Mouse (Mus musculus) R1 (cell line): ENCODE results near the gene Nlrx1.
"Not testable (repeated sequence)": the region's sequence is repeated elsewhere in the genome, so short reads cannot be mapped to it uniquely, and the experiment has no call there.

ENCODE experiments used
- DNase-seq: peaks from one replicate; pipeline ENCODE4 v3.0.0-alpha.2; 2018; ENCODE audit warnings: low read depth, low spot score

Nlrx1 gene

DNA sequence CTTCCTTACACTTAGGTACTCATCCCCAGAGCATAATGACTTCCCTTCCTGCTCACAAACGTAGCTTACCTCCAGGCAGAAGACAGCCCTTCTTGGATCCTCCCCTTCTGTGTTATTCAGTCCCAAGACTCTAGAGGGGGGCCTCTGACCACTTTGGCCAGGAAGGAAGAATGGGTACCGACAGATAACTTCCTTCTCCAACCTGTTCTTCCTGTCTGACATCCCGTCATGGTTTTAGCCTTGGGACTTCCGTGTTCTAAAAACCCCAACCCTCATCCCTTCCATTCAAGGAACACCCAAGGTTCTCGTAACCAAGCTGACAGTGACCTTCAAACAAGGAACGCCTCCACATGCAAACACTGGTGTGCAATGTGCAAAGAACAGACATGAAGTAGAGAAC lies at the start of gene Nlrx1:
Gene Nlrx1 (minus strand): TSS at position 168 of the 400 bp plus-strand sequence.
- peak; percentile 47 for DNase-seq

DNA sequence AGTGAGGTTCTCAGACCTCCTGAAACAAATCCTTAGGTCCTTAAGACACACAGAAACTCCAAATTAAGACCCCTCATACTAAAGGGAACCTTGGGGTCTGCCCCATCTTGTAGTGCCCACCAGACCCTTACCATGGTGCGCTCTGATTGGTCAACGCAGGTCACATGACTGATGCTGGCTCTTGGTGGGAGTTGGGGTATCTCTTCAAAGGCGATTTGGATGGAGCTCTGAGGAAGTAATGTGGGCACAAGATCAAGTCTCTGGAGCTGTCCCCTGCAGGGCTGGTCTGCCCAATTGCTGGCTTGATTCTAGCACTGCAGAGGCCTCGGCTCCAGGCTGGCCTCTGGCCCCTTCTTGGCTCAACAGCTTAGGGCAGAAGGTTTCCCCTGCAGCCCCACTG lies 49.1 kb upstream of the Nlrx1 start:
- no peak for DNase-seq

DNA sequence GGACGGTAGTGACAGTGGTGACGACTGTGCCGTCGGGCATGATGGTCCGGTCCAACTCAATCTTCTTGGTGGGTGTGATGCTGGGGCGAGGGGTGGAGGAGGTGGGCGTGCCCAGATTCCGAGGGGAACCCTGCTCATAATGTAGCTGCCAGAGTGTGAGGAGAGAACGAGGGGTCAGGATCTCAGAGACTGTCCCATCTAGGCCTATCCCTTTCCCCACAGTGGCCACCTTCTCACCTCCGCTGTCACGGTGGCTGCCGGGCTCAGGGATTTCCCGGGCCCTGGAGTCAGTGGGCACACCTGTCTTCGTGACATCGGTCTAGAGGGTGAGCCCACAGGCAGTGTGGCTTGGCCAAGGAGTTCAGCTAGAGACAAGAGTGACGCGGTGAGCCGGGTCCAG lies 46.5 kb upstream of the Nlrx1 start:
- no peak for DNase-seq

DNA sequence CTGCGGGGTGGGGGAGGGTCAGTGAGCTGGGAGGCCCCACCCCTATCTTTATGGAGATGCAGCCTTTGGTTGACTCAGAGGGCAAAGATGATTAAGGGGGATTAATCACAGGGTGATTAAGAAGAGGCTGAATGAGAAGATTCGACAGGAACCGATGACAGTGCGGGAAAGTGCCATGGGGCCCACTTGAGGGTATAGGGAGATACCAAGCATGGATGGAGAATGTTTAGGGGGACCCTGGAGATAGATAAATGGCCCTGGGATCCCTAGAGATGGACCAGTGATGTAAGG lies 45.8 kb upstream of the Nlrx1 start:
- no peak for DNase-seq

DNA sequence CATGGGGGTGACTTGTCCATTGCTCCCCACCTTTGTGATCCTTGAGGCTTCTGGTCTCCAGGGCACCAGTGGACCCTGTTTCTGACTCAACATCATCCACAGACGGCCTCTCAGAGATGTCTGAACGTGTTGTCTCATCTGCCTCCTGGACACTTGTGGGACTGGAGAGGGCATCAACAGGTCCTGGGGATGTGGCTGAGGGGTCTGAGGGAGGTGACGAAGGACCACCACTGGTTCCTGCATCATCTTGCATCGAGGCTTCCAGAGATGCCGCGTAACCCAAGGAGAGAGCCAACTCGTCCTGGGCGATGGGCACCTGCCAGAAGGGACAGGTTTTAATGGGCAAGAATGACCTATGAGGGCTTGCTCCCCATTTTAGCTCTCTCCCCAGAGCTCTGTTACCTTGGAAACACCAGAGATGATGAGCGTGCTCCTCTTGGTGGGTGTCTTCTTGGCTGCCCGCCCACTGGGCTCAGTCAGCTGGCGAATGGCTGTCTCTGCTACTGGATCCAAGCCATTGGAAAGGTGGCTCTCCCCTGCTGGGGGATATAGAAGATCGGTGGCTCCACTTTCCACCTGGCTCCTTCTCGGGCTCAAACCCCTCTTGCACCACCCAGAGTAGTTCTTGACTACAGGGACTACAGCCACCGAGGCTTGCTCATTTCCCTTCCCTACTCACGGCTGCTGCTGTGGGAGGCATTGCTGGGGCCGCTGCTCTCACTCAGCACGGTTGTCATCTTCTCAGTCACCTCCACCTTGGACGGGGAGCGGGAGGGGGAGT lies 45.3 kb upstream of the Nlrx1 start:
- DNase-seq: no peak

DNA sequence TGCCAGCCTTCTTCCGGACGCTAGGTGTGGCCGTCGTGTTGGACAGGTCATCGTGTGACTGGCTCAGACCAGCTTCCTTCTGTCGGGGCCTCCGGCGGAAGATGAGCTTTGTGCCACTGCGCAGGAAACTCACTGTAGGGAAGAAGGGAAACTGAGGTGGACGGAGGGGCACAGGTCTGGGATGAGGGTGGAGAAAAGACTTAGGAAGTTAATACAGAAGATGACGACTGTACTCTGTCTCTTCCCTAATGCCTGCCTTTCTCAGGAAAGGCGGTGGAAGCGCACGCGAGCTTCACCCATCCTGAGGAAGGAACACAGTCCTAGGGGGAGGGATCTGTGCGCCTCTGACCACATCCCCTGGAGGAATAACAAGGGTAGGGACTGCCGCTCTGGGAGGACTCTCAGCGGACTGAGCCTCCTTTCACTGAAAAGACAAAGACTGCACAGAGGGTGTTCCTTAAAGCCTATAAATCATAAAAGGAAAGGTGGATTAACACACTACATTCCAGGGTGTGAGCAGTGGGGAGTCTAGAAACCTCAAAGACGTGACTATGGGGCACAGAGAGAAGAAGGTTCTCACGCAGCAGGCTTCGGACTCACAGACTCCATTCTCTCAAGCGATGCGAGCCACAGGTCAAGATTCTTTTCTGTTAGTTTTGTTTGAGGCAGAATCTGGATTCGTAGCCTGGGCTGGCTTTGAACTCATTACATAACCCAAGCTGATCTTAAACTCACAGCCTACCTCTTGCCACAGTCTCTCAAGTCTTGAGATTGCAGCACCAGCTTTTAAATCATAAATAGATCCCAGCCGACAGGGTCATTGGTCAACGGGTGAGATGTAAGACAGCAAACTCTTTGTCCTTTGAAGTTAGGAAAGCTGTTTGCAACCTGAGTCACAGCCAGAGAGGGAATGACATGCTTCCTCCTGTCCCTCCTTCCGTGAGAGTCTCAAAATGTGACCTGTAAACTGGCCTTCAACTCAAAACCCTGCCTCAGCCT lies 43.0 kb upstream of the Nlrx1 start:
- peak; percentile 98 for DNase-seq

DNA sequence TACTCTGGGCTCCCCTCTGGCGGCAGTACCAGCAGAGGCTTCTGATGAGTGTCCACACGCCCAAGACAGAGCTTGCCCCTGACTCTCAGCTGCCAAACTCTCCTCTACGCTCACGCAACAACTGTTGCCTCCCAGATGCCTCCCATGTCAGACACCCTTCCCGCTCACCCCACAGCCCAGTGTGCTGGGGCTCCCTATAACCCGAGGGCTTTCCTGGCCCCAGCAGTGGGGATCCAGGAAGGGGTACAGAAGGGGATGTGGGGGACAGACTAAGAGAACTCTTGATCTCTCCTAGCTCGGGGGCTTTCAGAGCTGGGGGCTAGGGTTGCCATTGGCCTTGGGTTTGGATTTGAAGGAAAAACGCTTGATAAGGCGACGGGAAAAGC lies 42.3 kb upstream of the Nlrx1 start:
- DNase-seq: no peak

DNA sequence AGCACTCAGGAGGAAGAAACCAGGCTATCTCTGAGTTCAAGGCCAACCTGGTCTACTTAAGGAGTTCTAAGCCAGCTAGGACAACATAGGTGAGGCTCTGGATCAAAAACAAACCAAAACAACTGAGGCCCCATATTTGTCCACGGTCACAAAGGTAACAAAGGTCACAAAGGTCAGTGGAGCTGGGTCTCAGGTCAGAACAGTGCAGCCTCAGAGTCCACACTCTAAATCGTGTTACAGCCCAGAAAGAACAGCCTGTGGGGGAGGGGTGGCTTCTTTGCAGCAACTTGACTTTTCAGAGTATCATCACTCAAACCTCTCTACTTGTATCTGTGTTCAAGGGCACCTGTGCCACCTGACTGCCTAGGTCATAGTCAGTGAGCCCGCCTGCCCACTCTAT lies 41.4 kb upstream of the Nlrx1 start:
- no peak for DNase-seq

DNA sequence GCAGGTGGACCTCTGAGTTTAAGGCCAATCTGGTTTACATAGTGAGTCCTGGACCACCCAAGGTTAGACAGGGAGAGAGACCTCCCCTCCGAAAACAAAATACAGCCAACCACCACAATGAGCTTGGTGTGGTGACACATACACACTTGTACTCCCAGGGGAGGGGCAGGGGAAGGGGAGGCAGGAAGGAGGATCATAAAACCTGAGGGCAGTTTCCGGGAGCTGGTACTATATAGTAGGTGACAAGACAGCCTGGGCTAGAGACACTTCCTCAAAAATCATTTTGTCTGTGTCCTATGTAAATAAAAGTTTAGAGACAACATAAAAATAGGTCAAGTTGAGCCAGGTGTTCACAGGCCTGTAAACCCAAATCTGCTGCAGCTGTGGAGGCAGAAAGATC lies 38.8 kb upstream of the Nlrx1 start:
- DNase-seq: no peak

DNA sequence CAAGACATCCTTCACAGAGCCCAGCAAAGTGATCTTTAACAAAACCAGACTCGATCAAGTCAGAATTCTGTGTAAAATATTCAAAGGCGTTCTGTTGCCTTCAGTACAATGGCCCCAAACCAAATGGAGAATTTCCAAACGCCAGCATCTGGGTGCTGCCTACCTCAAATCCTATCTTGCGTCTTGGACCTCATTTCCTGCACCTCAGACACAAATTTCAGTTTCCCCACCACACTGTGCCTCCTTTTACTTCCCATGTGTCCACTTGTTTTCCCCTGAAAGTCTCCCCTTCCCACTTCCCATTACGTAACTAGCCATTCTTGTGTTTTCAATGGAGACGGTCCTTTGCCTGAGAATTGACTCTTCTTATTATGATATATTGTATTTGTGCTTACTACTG lies 38.1 kb upstream of the Nlrx1 start:
- DNase-seq: no peak

DNA sequence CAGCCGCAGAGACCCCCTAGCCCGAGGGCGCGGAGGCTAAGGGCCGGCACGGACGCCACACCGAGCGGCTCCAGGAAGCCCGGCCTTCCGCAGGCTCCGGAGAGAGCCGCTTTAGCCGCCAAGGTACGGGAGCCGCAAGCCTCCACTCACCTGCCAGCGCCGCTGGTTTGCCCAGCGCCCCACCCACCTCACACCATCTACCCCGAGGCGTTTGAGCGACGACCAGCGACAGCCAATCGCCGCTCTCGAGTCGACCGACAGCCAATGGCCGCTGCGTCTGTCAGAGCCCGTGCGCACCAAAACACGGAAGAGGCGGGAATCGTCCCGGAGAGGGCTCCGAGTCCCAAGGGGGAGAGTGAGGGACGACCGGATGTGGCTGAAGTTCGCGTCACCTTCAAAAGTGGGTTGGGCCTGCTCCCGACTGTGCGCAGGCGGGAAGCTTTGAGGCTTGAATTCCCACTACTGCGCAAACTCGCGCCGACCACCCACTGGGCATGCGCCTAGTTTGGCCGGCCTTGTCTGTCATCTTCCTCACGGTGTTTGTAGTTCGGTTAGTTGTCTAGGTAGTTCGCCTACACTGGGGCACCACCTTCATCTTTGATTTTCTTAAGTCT lies 37.2 kb upstream of the Nlrx1 start, which contains the start of gene Hinfp:
Gene Hinfp (minus strand): TSS at position 206 of the 614 bp plus-strand sequence.
- peak; percentile 100 for DNase-seq

DNA sequence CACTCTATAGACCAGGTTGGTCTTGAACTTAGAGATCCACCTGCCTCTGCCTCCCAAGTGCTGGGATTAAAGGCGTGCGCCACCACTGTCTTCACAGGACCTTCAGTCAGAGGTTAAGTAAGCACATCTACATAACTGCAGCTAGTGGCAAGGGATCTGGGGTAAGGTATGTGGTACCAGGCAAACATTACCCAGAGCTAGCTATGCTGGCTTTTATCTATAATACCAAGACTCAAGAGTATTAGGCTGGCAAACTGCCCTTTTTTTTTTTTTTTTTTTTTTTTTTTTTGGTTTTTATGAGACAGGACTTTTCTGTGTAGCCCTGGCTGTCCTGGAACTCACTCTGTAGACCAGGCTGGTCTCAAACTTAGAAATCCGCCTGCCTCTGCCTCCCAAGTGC lies 31.6 kb upstream of the Nlrx1 start:
- not testable (repeated sequence) for DNase-seq

DNA sequence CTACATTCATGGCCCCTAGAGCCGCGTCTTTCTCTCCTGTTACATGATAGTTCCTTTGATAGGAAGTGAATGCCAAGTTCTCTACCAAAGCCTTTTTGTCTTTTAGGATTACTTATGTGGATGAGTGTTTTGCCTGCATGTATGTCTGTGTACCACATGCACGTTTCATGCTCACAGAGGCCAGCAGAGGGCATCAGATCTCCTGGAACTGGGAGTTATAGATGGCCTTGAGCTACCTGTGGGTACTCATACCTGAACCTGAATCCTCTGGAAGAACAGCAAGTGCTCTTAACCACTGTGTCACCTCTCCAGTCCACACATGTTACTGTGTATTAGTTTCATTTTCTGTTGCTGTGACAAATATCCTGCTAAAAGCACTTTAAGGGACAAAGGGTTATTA lies 24.1 kb upstream of the Nlrx1 start:
- peak; percentile 58 for DNase-seq

DNA sequence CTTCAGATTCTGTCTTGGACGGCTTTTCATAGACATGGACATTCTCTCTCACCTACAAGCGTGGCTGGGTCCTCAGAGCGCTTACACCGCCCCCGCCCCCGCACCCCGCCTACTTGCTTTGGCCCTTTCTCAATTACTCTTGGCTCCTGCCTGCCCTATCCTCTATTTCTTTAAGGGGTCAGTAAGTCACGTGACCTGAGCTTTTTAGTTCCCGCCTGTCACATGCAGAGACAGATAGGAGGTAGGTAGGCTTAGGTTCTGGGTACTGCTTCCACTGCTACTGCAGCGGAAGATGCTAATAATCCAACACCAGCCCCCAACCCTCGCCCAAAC lies 20.5 kb upstream of the Nlrx1 start:
- no peak for DNase-seq

DNA sequence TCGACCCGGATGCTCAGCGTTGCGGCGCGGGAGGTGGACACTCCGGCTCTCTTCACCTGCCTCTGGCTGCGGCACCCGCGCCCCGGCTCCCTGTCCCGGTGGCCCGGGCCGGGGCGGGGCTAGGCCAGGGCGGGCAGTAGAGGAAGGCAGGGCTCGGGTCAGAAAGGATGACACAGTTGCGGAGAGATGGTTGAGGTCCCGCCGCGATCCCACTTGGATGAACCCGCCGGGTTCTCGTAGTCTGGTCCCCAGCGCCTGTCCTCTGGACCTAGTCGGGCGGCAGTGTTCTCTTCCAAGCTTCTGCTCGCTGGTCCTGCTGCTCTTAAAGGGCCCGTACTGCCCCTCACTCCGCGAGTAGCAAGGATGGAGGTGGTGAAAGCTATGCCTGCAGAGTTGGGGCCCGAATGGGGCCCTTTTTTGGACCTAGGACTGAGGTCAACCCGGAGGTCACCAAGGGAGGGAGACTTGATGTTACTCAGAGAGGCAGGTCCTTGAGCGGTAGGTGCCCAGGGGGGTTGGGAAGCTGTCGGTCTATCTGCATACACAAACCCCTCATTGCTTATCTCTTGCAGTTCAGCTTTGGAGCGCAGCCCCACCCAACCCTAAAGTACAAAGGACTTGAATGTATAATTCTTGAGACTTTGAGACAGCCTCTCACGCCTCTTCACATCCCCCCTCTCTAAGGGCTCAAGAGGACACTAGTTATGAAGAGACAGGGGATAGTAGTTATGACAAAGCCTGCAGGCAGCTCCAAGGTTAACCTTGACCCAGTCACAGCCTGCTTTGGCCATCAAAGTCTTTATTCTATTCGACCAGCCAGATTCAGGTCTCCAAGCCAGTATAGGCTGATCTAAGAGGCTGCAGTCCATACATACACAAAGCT lies 19.9 kb upstream of the Nlrx1 start, which contains the start of gene Abcg4:
Gene Abcg4 (minus strand): TSS at position 540 of the 883 bp plus-strand sequence.
- DNase-seq: no peak

DNA sequence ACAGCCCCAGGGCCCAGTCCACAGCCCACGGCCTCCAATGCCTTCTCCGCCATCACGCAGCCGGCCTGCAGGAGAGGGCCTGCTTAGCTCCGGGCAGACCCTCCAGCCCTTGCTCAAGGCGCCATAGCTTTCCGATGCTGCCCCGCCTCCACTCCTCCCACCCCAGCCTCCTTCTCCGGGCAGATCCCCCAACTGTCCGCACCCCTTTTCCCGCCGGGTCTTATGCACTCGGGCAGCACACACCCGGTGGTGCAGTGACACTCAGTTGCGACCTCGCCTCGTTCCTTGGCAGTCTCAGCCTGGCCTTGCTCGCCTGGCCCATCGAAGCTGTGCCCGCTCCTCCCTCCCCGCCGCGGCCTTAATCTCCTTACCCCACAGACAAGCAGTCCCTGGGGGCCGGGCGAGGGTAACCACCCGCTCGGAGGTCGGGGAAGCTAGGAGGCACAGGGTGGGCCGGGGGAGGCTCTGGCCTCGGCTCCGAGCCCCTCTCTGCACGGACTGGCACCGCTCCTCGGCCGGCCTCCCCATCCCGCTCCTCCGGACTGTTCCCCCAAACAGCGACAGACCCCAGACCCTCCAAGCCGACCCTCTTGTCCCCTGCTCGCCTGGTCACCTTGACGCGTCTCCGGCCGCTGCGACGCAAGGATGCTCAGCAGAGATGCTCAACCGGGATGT lies 19.1 kb upstream of the Nlrx1 start:
- no peak for DNase-seq

DNA sequence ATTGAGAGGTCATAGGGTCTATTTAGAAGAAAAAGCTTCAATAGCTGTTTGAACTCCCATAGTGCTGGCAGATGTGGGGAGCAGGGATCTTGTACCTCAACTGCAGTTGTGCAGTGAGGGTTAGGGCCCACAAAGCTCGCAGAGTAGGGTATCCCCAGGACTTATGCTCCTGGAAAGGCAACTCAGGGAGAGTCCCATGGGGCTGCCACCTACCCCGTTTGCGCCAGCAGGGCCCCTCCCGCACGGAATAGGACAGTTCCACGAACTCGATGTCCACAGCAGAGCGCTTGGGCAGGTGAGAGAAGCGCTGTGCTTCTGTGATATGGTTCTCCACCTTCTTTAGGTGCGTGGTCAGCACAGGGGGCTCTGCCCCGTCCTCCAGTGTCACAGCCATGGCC lies 18.6 kb upstream of the Nlrx1 start:
- no peak for DNase-seq

DNA sequence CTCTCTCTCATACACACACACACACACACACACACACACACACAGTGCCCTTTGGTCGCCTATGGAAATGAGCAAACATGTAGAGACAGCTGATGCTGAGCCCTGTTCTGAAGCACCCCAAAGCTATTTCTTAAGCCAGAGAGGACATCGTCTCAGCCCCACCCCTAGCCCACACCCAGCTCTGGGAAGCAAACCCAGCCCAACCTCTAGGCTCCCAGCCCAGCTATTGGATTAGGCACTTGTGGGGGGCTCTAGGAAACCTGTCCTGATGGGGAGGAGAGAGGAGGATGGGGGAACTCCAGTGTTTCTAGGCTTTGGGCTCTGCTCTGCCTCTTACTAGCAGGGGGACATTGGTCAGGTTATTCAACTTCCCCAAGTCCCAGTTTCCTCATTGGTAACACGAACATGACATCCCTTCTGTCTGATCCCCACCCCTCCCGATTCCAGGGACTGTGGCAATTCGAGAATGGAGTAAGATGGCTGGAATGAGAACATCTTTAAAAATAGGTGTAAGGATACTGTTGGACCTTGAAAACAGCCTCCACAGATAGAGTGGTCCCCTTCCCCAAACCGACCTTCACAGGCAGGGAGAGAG lies 18.0 kb upstream of the Nlrx1 start:
- DNase-seq: no peak

DNA sequence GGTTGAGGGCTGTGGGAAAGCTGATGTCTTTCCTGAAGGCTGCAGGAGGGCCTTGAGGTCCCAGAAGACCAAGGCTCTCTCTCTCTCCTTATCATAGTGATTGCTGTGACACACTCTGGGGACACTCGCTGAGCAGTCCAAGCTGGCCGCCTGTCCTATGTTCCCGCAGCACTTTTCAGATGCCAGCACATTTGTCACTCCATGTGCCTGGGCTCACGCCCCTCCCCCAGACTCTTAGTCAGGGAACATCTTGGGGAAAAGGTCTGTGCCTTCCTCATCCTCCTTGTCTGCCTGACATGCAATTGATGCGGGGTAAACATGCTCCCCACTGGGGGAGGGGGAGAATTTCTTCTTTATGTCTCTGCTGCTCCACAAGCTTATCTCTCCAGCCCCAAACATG lies 14.8 kb upstream of the Nlrx1 start:
- DNase-seq: no peak

DNA sequence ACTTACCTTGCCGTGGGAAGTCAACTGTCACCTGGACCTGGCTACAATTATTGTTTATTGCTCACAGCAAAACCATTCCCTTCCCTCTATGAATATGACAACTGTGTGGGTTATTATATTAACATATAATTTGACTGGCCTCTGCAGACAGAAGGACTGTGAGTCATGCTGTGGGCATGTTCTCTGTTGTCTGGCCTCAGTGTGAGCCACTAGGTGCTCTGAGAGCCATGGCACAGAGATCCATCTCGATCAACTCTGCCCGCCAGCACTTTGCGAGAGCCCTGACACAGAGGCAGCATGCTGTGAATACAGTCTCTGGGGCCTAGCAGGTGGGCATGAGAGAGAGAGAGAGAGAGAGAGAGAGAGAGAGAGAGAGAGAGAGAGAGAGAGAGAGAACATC lies 1.6 kb upstream of the Nlrx1 start:
- no peak for DNase-seq

DNA sequence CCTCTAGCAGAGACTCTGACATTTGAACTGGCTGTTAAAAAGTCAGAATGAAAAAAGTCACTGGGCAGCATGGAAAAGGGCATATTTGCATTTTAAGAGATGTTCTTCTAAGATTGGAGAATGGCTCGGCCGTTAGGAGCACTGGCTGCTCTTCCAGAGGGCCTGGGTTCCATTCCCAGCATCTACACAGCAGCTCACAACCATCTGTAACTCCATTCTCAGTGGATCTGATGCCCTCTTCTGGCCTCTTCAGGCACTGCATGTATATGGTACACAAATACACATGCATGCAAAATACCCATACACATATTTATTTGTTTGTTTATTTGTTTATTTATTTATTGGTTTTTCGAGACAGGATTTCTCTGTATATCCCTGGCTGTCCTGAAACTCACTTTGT lies 678 bp upstream of the Nlrx1 start:
- DNase-seq: peak; percentile 74
